Mouse (Mus musculus) thymus, adult 2 months (tissue): Measurements from ENCODE around the gene Abcc3.

Experiments
- CTCF ChIP-seq: fragments of 200-500 bp; IDR thresholded peaks from 2 replicates; pipeline ENCODE4 v1.5.1; 2012; ENCODE audit warnings: mild to moderate bottlenecking, control low read depth, low read length, moderate library complexity, borderline replicate concordance; ENCODE audit not compliant: control insufficient read depth, poor library complexity, insufficient read depth; ENCODE audit errors: extremely low read depth
- POLR2A ChIP-seq: fragments of 200-500 bp; IDR thresholded peaks from 2 replicates; pipeline ENCODE4 v1.6.1; 2012; ENCODE audit warnings: mild to moderate bottlenecking, low read length, control low read depth, moderate library complexity; ENCODE audit not compliant: control insufficient read depth, poor library complexity, insufficient read depth; ENCODE audit errors: extremely low read depth

DNA sequence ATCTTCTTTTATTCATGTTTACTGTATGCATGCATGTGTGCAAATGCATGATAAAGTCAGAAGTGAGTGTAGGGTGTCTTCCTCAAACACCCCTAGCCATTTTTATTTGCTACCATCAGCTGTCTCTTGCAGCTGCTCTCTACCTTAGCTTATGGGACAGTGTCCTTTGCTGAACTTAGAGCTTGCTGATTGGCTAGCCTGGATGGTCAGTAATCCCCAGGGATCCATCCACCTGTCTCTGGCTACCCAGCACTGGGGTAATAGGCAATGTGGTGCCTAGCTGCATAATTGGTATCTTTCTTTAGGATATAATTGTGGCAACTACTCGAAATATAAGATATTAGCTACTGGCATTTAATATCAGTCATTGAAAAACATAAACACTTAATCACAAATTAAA lies 80.1 kb downstream of the Abcc3 start:
- no peak for TF ChIP-seq CTCF
- no peak for TF ChIP-seq POLR2A
